Mouse (Mus musculus) left cerebral cortex, adult 8-10 months (tissue): ENCODE data around the gene Ip6k2. TPM values are rescaled to one million over a fixed set of nuclear protein-coding genes. Genes with fewer than 3 reads are reported as not detected.

Source experiments
- DNase-seq, 2 experiments: peaks; one replicate each; pipeline ENCODE4 v3.0.0; 2022; ENCODE audit warnings: low spot score in 2 of 2
- total RNA-seq, 4 experiments: library from RNA; stranded (reverse); gene quantifications; 2 replicates each; pipeline ENCODE4 v1.2.4; 2022

Gene Ip6k2
- total RNA-seq: 100 to 1,000 TPM; 137 to 158 (median 157) TPM

- DNase-seq: peak; percentile 89 to 94
Measured at GRCm38 (mm10) chr9:108783548-108784463, at the start of gene Ip6k2. Gene Ip6k2, plus strand, starts transcription at chr9:108783796.

GRCm38 (mm10) chr9:108734626-108735025 lies 49.0 kb upstream of the Ip6k2 start:
- no peak for DNase-seq

DNA sequence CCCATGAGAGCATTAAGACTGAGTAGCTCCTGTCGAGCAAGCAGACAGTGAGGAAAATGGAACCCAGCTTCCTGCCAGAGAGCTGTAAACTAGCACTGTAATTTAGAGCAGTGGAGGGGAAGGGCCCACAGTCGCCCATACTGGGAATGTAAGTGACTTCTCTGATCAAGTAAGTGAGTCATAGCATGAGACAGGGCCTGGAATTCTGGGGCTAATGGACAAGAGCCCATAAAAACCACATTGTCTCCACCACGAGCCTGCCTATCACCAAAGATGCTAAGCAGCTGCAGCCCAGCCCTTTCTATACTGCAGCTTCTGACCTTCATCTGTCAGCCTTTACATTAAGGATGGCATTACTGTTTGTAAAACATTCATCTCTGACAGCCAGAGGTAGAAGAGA lies 44.4 kb upstream of the Ip6k2 start:
- no peak for DNase-seq

GRCm38 (mm10) chr9:108740062-108740461 lies 43.5 kb upstream of the Ip6k2 start:
- no peak for DNase-seq

DNA sequence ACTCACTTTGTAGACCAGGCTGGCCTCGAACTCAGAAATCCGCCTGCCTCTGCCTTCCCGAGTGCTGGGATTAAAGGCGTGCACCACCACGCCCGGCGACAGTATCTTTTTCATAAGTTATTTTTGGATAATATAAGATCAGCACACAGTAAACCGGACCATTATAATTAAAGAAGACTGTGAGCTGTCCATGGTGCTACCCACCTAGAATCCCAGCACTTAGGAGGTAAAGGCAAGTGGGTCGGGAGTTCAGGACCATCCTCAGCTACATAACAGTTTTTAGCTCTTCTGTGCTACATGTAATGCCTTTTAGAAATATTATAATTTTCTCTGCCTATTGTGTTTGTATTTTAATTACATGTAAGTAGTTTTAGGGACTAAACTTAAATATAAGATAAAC lies 41.5 kb upstream of the Ip6k2 start:
- no peak for DNase-seq

DNA sequence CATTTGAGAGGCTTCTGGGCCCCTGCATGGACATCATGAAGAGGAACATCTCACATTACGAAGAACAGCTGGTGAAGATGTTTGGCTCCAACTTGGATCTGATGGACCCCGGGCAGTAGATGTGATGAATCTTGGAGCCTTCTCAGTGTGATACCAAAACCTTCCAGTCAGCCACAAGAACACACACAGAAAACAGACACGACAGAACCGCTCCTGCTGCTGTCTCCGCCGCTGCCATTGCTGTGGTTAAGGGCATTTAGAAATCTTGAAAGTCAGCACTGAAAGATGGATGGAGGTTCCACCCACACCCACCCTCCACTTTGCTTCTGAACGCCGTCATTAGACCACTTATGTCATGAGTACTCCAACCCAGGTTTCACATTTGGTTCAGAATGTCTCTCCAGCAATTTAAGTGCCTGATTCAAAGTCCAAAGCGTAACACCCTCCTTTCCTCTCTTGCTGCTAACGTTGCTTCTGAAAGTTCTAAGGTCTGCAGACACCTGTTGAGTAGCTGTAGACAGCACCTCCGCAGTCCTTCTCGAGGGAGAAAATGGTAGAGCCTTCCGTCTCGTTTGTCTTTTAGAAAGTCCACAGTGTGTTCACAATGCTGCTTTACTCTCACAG lies 36.6 kb upstream of the Ip6k2 start:
- no peak for DNase-seq

DNA sequence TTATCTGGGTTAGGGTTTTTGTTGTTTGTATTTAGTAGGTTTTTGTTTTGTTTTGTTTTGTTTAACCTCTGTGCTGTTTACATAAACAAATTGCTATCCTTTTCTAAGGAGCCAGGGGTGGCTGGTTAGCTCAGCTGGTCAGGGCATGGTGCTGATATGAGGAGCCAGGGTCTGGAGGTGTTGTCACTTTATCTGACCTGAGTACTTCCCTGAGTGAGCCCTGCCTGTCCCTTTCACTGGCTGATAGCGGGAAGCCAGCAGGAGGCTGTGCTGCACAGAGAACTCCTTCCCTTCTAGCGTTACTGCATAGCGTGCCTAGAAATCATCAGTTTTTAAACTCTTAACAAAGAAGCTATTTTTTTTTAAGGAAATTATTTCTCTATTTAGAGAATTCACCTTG lies 35.9 kb upstream of the Ip6k2 start:
- no peak for DNase-seq

DNA sequence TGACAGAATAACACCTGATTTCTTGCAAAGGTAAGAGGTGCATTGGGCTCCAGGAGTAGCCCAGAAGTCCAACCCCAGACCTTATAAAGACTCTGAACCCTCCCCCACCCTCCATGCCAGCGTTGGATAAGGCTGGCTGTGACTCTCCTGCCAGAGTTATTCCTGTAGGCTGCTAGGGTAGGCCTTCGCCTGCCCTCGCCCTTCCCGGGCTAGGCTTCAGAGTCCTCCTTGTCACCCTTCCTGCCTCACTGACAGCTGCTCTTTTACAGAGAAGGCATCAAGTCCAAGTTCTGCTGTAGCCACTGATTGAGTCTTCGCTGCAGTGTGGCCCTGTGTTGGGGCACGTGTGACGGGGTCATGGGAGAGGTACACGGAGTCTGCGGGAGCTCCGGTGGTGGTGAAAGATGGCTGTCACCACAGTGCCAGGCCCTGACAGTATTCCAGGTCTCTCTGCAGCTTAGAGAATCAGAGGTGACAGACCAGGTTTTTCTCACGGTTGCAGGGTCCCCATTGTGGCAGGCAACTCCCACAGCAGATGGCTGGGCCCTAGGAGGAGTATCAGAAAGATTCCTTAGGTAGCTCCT lies 34.9 kb upstream of the Ip6k2 start:
- no peak for DNase-seq

- DNase-seq: no peak
Measured at GRCm38 (mm10) chr9:108750616-108751015, 33.0 kb upstream of the Ip6k2 start.

- DNase-seq: no peak
Measured at GRCm38 (mm10) chr9:108752142-108752920, 31.3 kb upstream of the Ip6k2 start.

GRCm38 (mm10) chr9:108753326-108753725 lies 30.3 kb upstream of the Ip6k2 start:
- DNase-seq: peak; percentile 46 to 50

- no peak for DNase-seq
Measured at GRCm38 (mm10) chr9:108753976-108754375, 29.6 kb upstream of the Ip6k2 start.

DNA sequence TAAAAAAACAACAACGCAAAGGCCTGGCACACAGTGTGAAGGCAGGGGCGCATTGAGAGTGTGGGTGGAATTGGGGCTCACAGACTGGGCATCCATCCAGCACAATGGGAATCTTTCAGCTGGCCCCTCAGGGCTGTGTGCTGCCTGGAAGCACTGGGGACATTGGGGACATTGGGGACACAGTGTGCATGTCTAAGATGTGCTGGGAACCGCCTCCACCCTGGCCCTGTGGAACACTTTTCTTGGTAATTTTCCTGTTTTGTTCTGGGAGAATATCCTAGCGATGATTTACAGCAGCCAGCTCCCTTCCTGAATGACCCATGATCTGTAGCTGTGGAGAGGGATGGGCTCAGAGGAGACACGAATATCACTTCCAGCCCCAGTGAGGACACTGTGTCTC lies 29.2 kb upstream of the Ip6k2 start:
- DNase-seq: peak in 1 of 2 experiments; percentile 15

- DNase-seq: no peak
Measured at GRCm38 (mm10) chr9:108757406-108757805, 26.2 kb upstream of the Ip6k2 start.

- no peak for DNase-seq
Measured at GRCm38 (mm10) chr9:108759121-108759520, 24.5 kb upstream of the Ip6k2 start.

GRCm38 (mm10) chr9:108759805-108760204 lies 23.8 kb upstream of the Ip6k2 start:
- DNase-seq: no peak

- no peak for DNase-seq
Measured at GRCm38 (mm10) chr9:108761561-108761960, 22.0 kb upstream of the Ip6k2 start.

DNA sequence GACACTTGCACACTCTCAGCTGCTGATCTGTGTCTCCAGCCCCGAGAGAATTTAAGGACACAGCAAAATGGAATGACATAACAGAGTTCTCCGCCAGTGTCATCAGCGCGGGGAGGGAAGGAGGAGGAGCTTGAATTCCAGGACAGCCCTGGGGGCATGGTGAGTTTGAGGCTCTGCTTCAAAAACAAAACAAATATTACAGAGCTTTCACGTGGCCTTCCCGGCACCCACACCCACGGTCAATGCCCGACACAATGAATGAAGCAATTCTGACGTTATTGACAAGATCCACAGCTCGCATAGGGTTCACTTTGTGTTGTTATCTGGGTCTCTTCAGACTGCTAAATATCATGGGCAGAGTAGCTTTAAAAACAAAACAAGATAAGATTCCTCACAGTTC lies 18.6 kb upstream of the Ip6k2 start:
- DNase-seq: no peak

- DNase-seq: no peak
Measured at GRCm38 (mm10) chr9:108776614-108777013, 7.0 kb upstream of the Ip6k2 start.

DNA sequence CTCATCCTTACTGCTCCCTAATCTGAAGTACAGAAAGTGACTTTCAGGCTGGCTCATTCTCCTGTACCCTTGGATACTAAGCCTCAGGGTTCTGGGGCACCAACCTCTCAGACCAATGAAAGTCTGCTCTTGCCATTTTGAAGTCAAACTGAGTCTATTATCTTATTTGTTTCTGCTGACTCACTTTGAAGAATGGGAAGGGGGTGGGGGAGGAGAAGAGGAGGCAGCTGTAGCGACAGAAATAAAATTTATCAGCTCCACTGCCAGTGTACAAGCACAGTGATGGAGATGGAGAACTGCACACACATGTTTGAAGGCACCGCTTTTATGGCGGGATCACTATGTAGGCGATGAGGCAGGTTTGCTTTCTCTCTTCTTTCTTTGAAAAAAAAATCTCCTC lies 6.3 kb upstream of the Ip6k2 start:
- no peak for DNase-seq

- DNase-seq: no peak
Measured at GRCm38 (mm10) chr9:108780959-108781358, 2.6 kb upstream of the Ip6k2 start.

GRCm38 (mm10) chr9:108781891-108782290 lies 1.7 kb upstream of the Ip6k2 start:
- no peak for DNase-seq
